Mouse (Mus musculus): ENCODE data around the gene Tmsb10. TPM values are rescaled to one million over a fixed set of nuclear protein-coding genes. Genes with fewer than 3 reads are reported as not detected.

Tmsb10 gene
- total and polyA plus RNA-seq, 3 experiments = 29.8 to 96.5 (median 73.8) TPM

DNA sequence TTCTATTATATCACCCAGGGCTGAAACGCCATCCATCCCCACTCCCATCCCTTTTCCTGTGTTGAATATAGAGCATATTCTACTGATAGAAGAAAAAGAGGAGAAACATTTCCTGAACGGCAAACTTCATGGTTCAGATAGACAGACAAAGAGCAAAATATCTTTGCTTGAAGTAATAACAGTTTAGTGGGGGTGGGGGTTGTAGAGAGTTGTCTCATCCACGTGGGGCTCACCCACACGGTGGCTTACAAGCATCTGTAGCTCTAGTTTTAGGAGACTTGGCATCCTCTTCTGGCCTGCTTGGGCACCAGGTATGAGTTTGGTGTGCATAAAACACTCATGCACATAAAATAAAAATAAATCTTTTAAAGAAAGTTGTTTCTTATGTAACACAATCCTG, 627 bp upstream of the Tmsb10 start:
- H3K9ac ChIP-seq (ENCODE audit: low read depth, low read length) = no peak overlapping the region
- no peak for DNase-seq
- 40% methylated on average over 4 of the region's 4 CpGs for WGBS
- H3K4me1 ChIP-seq (ENCODE audit: control insufficient read depth, insufficient read depth, low read length) = peaks cover 6% of the 10 kb centered on the region; the same call in 1 of the 2 replicates
- H3K79me2 ChIP-seq (replicated peaks; ENCODE audit: control insufficient read depth, insufficient read depth, low read length) = no peaks in the 10 kb centered on the region
- intact Hi-C loops (cut with DNase I) = loop anchor here (2.0 kb wide), 1 partner anchor 22 kb away; no protein-coding TSS in a partner anchor
- peak overlapping the region; percentile 96; the same call in 1 of the 2 replicates for H3K27ac ChIP-seq
- no peaks in the 10 kb centered on the region for H3K27me3 ChIP-seq (ENCODE audit: control insufficient read depth, insufficient read depth, low read length)
- no peak for TF ChIP-seq CTCF (IDR thresholded peaks at IDR 0.05)
- no peak for TF ChIP-seq EP300 (IDR thresholded peaks at IDR 0.05; ENCODE audit: insufficient read depth, low read depth, low read length)
- TF ChIP-seq POLR2A (IDR thresholded peaks at IDR 0.05; ENCODE audit: insufficient read depth, low read depth, low read length) = no peak
- no peaks in the 10 kb centered on the region for H3K36me3 ChIP-seq (ENCODE audit: control insufficient read depth, insufficient read depth, low read length)
- no peak overlapping the region for H3K4me3 ChIP-seq

- DNase-seq = peak; percentile 92
- Histone ChIP-seq H3K27ac (peak overlapping the region; percentile 96), H3K9ac (ENCODE audit: low read depth, low read length) (peak overlapping the region; percentile 77), H3K79me2 (replicated peaks; ENCODE audit: control insufficient read depth, insufficient read depth, low read length) (no peaks in the 10 kb centered on the region), H3K4me1 (ENCODE audit: control insufficient read depth, insufficient read depth, low read length) (peaks cover 6% of the 10 kb centered on the region; the same call in 1 of the 2 replicates), H3K27me3 (ENCODE audit: control insufficient read depth, insufficient read depth, low read length) (no peaks in the 10 kb centered on the region), H3K4me3 (peak overlapping the region; percentile 96), H3K36me3 (ENCODE audit: control insufficient read depth, insufficient read depth, low read length) (no peaks in the 10 kb centered on the region)
- TF ChIP-seq CTCF (IDR thresholded peaks at IDR 0.05) (peak; percentile 11; the same call in 1 of the 2 replicates), POLR2A (IDR thresholded peaks at IDR 0.05; ENCODE audit: insufficient read depth, low read depth, low read length) (peak; percentile 93), EP300 (IDR thresholded peaks at IDR 0.05; ENCODE audit: insufficient read depth, low read depth, low read length) (peak; percentile 32; the same call in 1 of the 2 replicates)
- intact Hi-C loops (cut with DNase I) = loop anchor here (2.0 kb wide), 1 partner anchor 23 kb away; no protein-coding TSS in a partner anchor
- under 1% methylated on average over 75 of the region's 75 CpGs for WGBS
Observed at GRCm38 (mm10) chr6:72957676-72958641, 589 bp downstream of the Tmsb10 start.

GRCm38 (mm10) chr6:72957093-72957435, 1.5 kb downstream of the Tmsb10 start:
- Histone ChIP-seq H3K27me3 (ENCODE audit: control insufficient read depth, insufficient read depth, low read length) (no peaks in the 10 kb centered on the region), H3K4me1 (ENCODE audit: control insufficient read depth, insufficient read depth, low read length) (peaks cover 6% of the 10 kb centered on the region; the same call in 1 of the 2 replicates), H3K36me3 (ENCODE audit: control insufficient read depth, insufficient read depth, low read length) (no peaks in the 10 kb centered on the region), H3K27ac (peak overlapping the region; percentile 7), H3K79me2 (replicated peaks; ENCODE audit: control insufficient read depth, insufficient read depth, low read length) (no peaks in the 10 kb centered on the region), H3K9ac (ENCODE audit: low read depth, low read length) (no peak overlapping the region; the same call in 1 of the 2 replicates), H3K4me3 (peak overlapping the region; percentile 38)
- 10% methylated on average over 14 of the region's 14 CpGs for WGBS
- TF ChIP-seq POLR2A (IDR thresholded peaks at IDR 0.05; ENCODE audit: insufficient read depth, low read depth, low read length) = no peak
- TF ChIP-seq CTCF (IDR thresholded peaks at IDR 0.05) = no peak
- no peak for TF ChIP-seq EP300 (IDR thresholded peaks at IDR 0.05; ENCODE audit: insufficient read depth, low read depth, low read length)
- intact Hi-C loops (cut with DNase I) = no loop called here
- DNase-seq = peak in 1 of 2 experiments; percentile 11

DNA sequence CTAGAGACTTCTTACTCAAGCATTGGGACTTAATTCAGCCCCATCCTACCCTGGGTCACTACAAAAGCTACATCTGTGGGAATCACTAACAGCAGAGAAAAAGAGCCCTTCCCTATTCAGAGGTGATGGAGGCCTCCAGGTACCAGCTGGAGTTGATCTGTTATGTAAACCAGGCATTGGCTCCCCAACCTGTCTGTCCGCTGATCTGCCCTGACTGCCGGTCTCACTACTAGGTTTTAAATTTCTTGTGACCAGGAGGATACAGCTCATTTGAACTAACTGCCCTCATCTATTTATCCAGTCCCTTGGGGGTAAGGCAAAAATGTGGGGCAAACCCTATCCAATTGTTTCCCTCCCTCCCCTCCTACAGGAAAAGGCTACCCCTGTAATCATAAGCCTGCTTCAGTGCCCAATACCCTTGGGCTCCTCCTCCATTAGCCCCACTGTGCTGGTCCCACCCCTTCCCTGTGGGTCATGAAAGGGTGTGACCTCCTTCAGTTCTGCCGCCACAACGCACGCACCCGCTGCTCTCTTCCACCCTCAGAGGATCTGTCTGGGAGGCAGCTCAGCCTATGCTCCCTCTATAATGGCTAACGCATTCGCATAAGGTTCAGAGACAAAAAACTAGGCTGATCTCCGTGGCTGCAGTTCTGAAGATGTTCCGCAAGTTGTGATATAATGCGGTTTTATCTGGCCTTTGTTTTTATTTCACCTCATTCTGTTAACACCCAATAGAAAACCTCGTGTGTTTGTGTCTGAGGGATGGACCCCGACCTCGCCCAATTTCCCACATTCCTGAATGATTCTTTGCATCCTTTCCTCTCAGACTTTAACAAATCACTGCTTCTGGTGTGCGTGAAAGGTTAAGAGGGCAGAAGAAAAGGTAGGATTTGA, 2.1 kb downstream of the Tmsb10 start:
- Histone ChIP-seq H3K36me3 (ENCODE audit: control insufficient read depth, insufficient read depth, low read length) (no peaks in the 10 kb centered on the region), H3K27ac (peak overlapping the region; percentile 7), H3K4me3 (peak overlapping the region; percentile 38), H3K79me2 (replicated peaks; ENCODE audit: control insufficient read depth, insufficient read depth, low read length) (no peaks in the 10 kb centered on the region), H3K9ac (ENCODE audit: low read depth, low read length) (peak overlapping the region; percentile 17; the same call in 1 of the 2 replicates), H3K27me3 (ENCODE audit: control insufficient read depth, insufficient read depth, low read length) (no peaks in the 10 kb centered on the region), H3K4me1 (ENCODE audit: control insufficient read depth, insufficient read depth, low read length) (peaks cover 6% of the 10 kb centered on the region; the same call in 1 of the 2 replicates)
- WGBS = 34% methylated on average over 15 of the region's 15 CpGs
- TF ChIP-seq CTCF (IDR thresholded peaks at IDR 0.05) = no peak
- TF ChIP-seq POLR2A (IDR thresholded peaks at IDR 0.05; ENCODE audit: insufficient read depth, low read depth, low read length) = peak; percentile 68; the same call in 1 of the 2 replicates
- intact Hi-C loops (cut with DNase I) = no loop called here
- peak; percentile 52 to 68 for DNase-seq

GRCm38 (mm10) chr6:72955517-72956198, 2.9 kb downstream of the Tmsb10 start:
- DNase-seq = peak in 1 of 2 experiments; percentile 21
- no peaks in the 10 kb centered on the region for H3K79me2 ChIP-seq (replicated peaks; ENCODE audit: control insufficient read depth, insufficient read depth, low read length)
- no peak overlapping the region for H3K4me3 ChIP-seq
- peaks cover 6% of the 10 kb centered on the region; the same call in 1 of the 2 replicates for H3K4me1 ChIP-seq (ENCODE audit: control insufficient read depth, insufficient read depth, low read length)
- intact Hi-C loops (cut with DNase I) = no loop called here
- TF ChIP-seq POLR2A (IDR thresholded peaks at IDR 0.05; ENCODE audit: insufficient read depth, low read depth, low read length) = no peak
- TF ChIP-seq CTCF (IDR thresholded peaks at IDR 0.05) = no peak
- no peak for TF ChIP-seq EP300 (IDR thresholded peaks at IDR 0.05; ENCODE audit: insufficient read depth, low read depth, low read length)
- 39% methylated on average over 8 of the region's 8 CpGs for WGBS
- no peaks in the 10 kb centered on the region for H3K36me3 ChIP-seq (ENCODE audit: control insufficient read depth, insufficient read depth, low read length)
- no peak overlapping the region for H3K9ac ChIP-seq (ENCODE audit: low read depth, low read length)
- no peaks in the 10 kb centered on the region for H3K27me3 ChIP-seq (ENCODE audit: control insufficient read depth, insufficient read depth, low read length)
- no peak overlapping the region for H3K27ac ChIP-seq

Measured in heart, adult 2 months (tissue).